Mouse (Mus musculus) heart, postnatal 0 days (tissue): ENCODE measurements around the gene Btbd11.

Source experiments
- CTCF ChIP-seq: IDR thresholded peaks from 2 replicates; pipeline ENCODE4 v1.5.1; 2016; ENCODE audit warnings: antibody characterized with exemption, control low read depth, low read depth
- EP300 ChIP-seq: IDR thresholded peaks from 2 replicates; pipeline ENCODE4 v1.6.1; 2016; ENCODE audit warnings: antibody characterized with exemption, low read depth

DNA sequence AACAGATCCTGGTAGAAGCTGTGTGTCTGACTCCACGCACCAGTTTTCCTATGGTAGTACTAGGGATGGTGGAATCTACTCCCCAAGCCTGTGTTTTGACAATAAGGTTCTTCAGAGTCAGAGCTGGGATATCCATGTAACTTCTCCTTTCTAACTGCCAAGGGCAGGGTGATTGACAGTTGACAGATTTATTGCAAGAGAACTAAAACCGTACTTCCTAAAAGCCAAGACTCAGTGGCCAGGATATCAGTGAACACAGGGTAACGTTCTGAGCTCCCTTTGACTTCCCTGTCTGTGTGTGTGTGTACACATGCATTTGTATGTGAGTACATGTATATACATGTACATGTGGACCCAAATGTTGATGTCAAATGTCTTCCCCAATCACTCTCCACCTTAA is 201.1 kb downstream of the Btbd11 start:
- TF ChIP-seq CTCF (no peak), EP300 (no peak)
